Mouse (Mus musculus) hindbrain, embryonic 11.5 days (tissue): ENCODE measurements at regions not wholly inside any gene's neighbourhood (a gene's known extent, or its start where the extent isn't known, plus 50 kb on each side); places are given as distances from the start of the nearest gene placed in this dataset.

Experiments used
- ATAC-seq: fragments of 200-750 bp; cut with Nextera tagmentation; 2 replicates; pipeline ENCODE4 v1.8.0; 2017; ENCODE audit warnings: mild to moderate bottlenecking, moderate TSS enrichment, moderate library complexity; ENCODE audit not compliant: low FRiP score
- DNase-seq: peaks from one replicate; pipeline ENCODE4 v3.0.0-alpha.2; 2015; ENCODE audit warnings: low spot score
- H3K27ac ChIP-seq: fragments of 300-500 bp; sonication (generic); 2 replicates; pipeline ENCODE4 v1.5.1; 2014; ENCODE audit warnings: mild to moderate bottlenecking, low read depth, low read length
- H3K27me3 ChIP-seq: fragments of 300-500 bp; sonication (generic); 2 replicates; pipeline ENCODE4 v1.6.1; 2014; ENCODE audit warnings: mild to moderate bottlenecking, low read length, moderate library complexity, mixed read lengths; ENCODE audit not compliant: control insufficient read depth, insufficient read depth
- H3K36me3 ChIP-seq: fragments of 300-500 bp; sonication (generic); 2 replicates; pipeline ENCODE4 v1.6.1; 2014; ENCODE audit warnings: mild to moderate bottlenecking, low read length, moderate library complexity, mixed read lengths; ENCODE audit not compliant: control insufficient read depth, insufficient read depth
- H3K4me1 ChIP-seq: fragments of 300-500 bp; sonication (generic); replicated peaks from 2 replicates; pipeline ENCODE4 v1.6.1; 2014; ENCODE audit warnings: low read length, mixed read lengths; ENCODE audit not compliant: control insufficient read depth, insufficient read depth
- H3K4me2 ChIP-seq: fragments of 300-500 bp; sonication (generic); replicated peaks from 2 replicates; pipeline ENCODE4 v1.6.1; 2014; ENCODE audit warnings: mild to moderate bottlenecking, low read depth, low read length
- H3K4me3 ChIP-seq: fragments of 300-500 bp; sonication (generic); 2 replicates; pipeline ENCODE4 v1.5.1; 2014; ENCODE audit warnings: low read depth, low read length
- H3K9ac ChIP-seq: fragments of 300-500 bp; sonication (generic); 2 replicates; pipeline ENCODE4 v1.6.1; 2014; ENCODE audit warnings: low read depth, low read length
- H3K9me3 ChIP-seq: fragments of 300-500 bp; sonication (generic); 2 replicates; pipeline ENCODE4 v1.6.1; 2016; ENCODE audit warnings: low read length; ENCODE audit not compliant: control insufficient read depth
- whole genome bisulfite sequencing: fragments of 180-500 bp; shearing (Covaris S2); extraction: QIAGEN DNeasy Blood & Tissue Kit; methylation state at CpG from one replicate; pipeline ENCODE4 v1.1.7; 2014; 5-methylcytosine and 5-hydroxymethylcytosine counted together

GRCm38 (mm10) chr3:62882310-62883073, 277.6 kb upstream of the Gpr149 start:
- DNase-seq (no peak), ATAC-seq (no peak)
- H3K9ac ChIP-seq: no peak overlapping the region
- no peak overlapping the region for H3K4me3 ChIP-seq
- H3K9me3 ChIP-seq: no peaks in the 10 kb centered on the region
- no peaks in the 10 kb centered on the region for H3K36me3 ChIP-seq
- 90% methylated on average over 3 of the region's 3 CpGs for WGBS
- H3K4me1 ChIP-seq: no peaks in the 10 kb centered on the region
- H3K27me3 ChIP-seq: no peaks in the 10 kb centered on the region
- no peak overlapping the region for H3K4me2 ChIP-seq
- H3K27ac ChIP-seq: no peak overlapping the region

- Histone ChIP-seq H3K9ac (no peak overlapping the region), H3K27ac (no peak overlapping the region), H3K27me3 (no peaks in the 10 kb centered on the region), H3K9me3 (no peaks in the 10 kb centered on the region), H3K4me1 (no peaks in the 10 kb centered on the region), H3K4me2 (no peak overlapping the region), H3K36me3 (no peaks in the 10 kb centered on the region), H3K4me3 (no peak overlapping the region)
- no peak for ATAC-seq
- 26% methylated on average over 3 of the region's 3 CpGs for WGBS
- DNase-seq: peak; percentile 43
These were observed 255.8 kb upstream of the Gpr149 start for GRCm38 (mm10) chr3:62860731-62861130.

DNA sequence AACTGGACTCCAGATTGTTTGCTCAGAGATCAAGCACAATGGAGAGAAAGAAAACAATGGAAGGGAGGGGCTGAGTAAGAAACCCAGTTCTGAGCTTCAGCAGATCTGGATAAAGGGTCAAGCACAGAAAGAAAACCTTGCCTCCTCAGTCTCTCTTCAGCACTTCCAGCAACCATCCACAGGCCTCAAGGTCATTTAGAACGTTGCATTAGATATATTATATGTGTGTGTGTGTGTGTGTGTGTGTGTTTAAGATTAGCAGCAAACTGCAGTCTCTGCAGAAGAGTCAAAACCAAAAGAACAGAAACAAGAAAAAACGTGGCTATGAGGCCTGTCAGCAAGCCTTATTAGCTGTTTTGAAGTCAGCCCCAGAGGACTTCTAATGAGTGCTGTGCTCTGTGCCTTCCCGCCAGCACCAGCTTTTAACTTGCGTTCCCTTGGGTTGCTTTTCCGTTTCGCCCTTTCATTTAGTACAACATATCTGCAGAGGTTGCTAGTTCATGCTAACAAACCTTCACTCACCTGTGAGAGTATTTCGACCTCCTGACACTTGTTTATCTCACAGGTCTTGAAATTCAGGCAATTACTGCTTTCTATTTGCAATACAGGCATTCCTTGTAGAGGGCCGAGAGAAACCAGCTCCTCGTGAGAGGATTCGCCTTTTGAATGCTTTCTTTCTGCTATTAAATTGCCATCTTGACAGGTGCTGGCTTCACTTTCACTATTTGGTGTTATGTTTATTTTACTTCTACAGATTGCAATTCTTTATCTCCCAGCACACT, 230.9 kb upstream of the Gpr149 start:
- H3K4me1 ChIP-seq: no peaks in the 10 kb centered on the region
- no peaks in the 10 kb centered on the region for H3K9me3 ChIP-seq
- no peaks in the 10 kb centered on the region for H3K36me3 ChIP-seq
- H3K9ac ChIP-seq: no peak overlapping the region
- H3K4me3 ChIP-seq: no peak overlapping the region
- DNase-seq: peak; percentile 1
- H3K27ac ChIP-seq: no peak overlapping the region
- 73% methylated on average over 10 of the region's 10 CpGs for WGBS
- no peak for ATAC-seq
- no peak overlapping the region for H3K4me2 ChIP-seq
- H3K27me3 ChIP-seq: no peaks in the 10 kb centered on the region

DNA sequence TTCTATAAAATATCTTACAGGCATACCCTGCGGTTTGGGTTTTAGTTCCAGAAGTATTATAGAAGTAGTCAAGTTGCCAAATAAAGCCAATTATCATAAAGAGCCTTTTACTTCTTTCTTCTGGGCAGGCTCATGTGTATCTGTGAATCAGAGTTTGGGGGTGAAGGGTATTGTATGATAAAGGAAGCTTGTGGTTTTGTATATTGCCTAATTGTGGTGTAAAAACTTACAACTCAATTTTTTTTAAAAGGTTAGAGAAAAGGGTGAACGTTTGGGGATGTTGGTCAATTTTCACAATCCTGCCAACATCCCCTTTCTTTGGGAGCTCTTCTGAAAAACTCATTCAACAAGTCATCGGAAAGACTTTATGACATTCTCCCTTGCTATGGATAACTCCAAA, 219.0 kb upstream of the Gpr149 start:
- no peaks in the 10 kb centered on the region for H3K9me3 ChIP-seq
- no peaks in the 10 kb centered on the region for H3K4me1 ChIP-seq
- no peak overlapping the region for H3K4me2 ChIP-seq
- no peak overlapping the region for H3K4me3 ChIP-seq
- WGBS: 90% methylated on average over 3 of the region's 3 CpGs
- H3K27ac ChIP-seq: no peak overlapping the region
- DNase-seq: no peak
- no peak for ATAC-seq
- no peaks in the 10 kb centered on the region for H3K36me3 ChIP-seq
- H3K9ac ChIP-seq: no peak overlapping the region
- no peaks in the 10 kb centered on the region for H3K27me3 ChIP-seq

GRCm38 (mm10) chr3:62801044-62801443, 196.1 kb upstream of the Gpr149 start:
- H3K9ac ChIP-seq: no peak overlapping the region
- H3K27me3 ChIP-seq: no peaks in the 10 kb centered on the region
- H3K4me3 ChIP-seq: no peak overlapping the region
- H3K4me1 ChIP-seq: no peaks in the 10 kb centered on the region
- 32% methylated on average over 2 of the region's 2 CpGs for WGBS
- H3K36me3 ChIP-seq: no peaks in the 10 kb centered on the region
- no peak overlapping the region for H3K27ac ChIP-seq
- no peaks in the 10 kb centered on the region for H3K9me3 ChIP-seq
- DNase-seq (no peak), ATAC-seq (no peak)
- H3K4me2 ChIP-seq: no peak overlapping the region

- no peak overlapping the region for H3K4me3 ChIP-seq
- 32% methylated on average over 2 of the region's 2 CpGs for WGBS
- H3K4me1 ChIP-seq: no peaks in the 10 kb centered on the region
- H3K36me3 ChIP-seq: no peaks in the 10 kb centered on the region
- DNase-seq: peak; percentile 43
- H3K9ac ChIP-seq: no peak overlapping the region
- ATAC-seq: peak; percentile 77
- no peak overlapping the region for H3K27ac ChIP-seq
- no peaks in the 10 kb centered on the region for H3K27me3 ChIP-seq
- no peaks in the 10 kb centered on the region for H3K9me3 ChIP-seq
- H3K4me2 ChIP-seq: no peak overlapping the region
These were observed 181.3 kb upstream of the Gpr149 start for GRCm38 (mm10) chr3:62786233-62786632.
